Mouse (Mus musculus): ENCODE data around the gene Gm20852.
"Not testable (repeated sequence)": the region's sequence is repeated elsewhere in the genome, so short reads cannot be mapped to it uniquely, and the experiment has no call there.

Gm20852 gene

GRCm38 (mm10) chrY:66742023-66742422, at the start of gene Gm20852:
Gm20852 (minus strand) TSS chrY:66742123.
- not testable (repeated sequence) for DNase-seq (ENCODE audit: low read depth, low spot score)

Measured in R1 (cell line).